Mouse (Mus musculus) left cerebral cortex, postnatal 10 days (tissue): ENCODE measurements around the gene 3425401B19Rik. TPM values are rescaled to one million over a fixed set of nuclear protein-coding genes. Genes with fewer than 3 reads are reported as not detected.

ENCODE experiments used
- DNase-seq, 2 experiments: peaks; one replicate each; pipeline ENCODE4 v3.0.0; 2021 to 2022; ENCODE audit warnings: low spot score in 2 of 2, mixed read lengths in 1 of 2; ENCODE audit errors: extremely low spot score in 1 of 2
- intact Hi-C: fragments of 180-260 bp; cut with DNase I; formaldehyde crosslinking; loops from one replicate; pipeline ENCODE4 v1.15.1; 2025
- total RNA-seq, 2 experiments: library from RNA; stranded (reverse); gene quantifications; 2 replicates each; pipeline ENCODE4 v1.2.3; 2021

Gene 3425401B19Rik
- under 1 TPM in 1 of 2 experiments, not detected in 1; 0.11 TPM for total RNA-seq

DNA sequence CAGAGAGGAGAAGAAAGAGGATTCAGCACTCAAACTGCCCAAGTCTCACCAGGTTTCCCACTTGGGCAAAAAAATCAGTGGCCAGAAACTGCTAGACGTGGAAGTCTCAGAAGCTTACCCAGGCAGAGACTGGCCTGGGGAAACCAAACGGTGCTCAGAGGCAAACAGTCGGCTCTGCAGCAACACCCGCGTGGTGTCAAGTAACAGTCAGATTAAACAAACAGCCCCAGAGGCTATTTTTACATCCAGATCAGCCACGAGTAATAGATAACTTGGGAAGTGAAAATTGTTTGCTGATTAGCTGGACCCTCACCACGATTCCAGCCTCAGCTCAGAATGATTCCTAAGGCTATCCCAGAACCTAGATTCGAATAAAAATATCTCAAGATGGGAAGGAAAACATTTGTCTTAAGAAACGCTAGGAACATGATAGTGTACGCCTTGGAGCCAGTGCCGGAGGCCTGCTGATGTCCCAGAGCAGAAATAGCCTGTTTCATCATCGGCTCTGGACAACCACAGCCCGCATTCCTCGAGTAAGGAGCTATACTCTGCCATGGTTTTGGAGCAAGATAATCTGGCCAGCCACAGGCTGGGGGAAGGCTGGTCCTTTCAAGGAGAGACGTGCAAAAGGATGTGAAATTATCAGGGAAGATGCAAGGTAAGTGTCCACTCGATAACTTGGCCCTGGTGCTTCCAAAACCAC, at the start of gene 3425401B19Rik:
Gene 3425401B19Rik, minus strand, starts transcription at position 170 of the 703 bp plus-strand sequence.
- intact Hi-C loops: no loop called here

DNA sequence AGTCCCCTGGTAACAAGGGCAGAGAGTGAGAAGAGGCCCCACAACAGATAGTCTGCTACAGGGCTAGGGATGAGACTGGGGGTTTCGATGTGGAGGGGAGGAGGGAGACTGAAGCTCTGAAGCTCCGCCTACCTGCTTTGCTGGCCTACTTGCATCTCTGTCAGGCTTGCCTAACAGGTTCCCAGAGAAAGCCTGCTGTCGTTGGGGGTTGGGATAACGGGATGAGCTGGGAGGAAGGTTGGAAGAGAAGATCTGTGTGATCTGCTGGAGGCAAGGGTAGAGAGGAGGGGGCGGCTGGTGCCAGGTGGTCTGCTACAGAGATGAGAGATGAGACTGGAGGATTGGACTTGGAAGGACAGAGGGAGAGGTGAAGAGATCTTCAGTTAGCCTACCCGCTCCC, 47.9 kb upstream of the 3425401B19Rik start:
- no peak for DNase-seq
- intact Hi-C loops: no loop called here

More for the DNA sequence above, at the start of gene 3425401B19Rik:
- DNase-seq: no peak

DNA sequence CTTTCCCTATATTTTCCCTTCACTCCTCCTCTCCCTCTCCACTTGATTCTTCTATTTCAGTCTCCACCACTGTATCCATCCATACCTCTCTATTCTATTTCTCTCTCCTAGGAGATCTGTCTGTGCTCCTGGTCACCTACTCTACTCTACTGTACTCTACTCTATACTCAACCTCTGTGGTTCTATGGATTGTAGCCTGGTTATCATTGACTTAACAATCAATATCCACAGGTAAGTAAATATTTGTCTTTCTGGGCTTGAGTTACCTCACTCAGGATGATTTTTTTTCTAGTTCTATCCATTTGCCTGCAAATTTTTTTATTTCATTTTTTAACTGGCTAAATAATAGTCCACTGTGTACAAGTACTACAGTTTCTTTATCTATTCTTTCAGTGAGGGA, 41.8 kb upstream of the 3425401B19Rik start:
- no peak for DNase-seq
- intact Hi-C loops: no loop called here

GRCm38 (mm10) chr14:32721461-32721860, 36.4 kb upstream of the 3425401B19Rik start:
- intact Hi-C loops: no loop called here
- no peak for DNase-seq

GRCm38 (mm10) chr14:32716763-32717439, 31.8 kb upstream of the 3425401B19Rik start:
- DNase-seq: no peak
- intact Hi-C loops: no loop called here

GRCm38 (mm10) chr14:32715489-32715888, 30.4 kb upstream of the 3425401B19Rik start:
- DNase-seq: no peak
- intact Hi-C loops: no loop called here

DNA sequence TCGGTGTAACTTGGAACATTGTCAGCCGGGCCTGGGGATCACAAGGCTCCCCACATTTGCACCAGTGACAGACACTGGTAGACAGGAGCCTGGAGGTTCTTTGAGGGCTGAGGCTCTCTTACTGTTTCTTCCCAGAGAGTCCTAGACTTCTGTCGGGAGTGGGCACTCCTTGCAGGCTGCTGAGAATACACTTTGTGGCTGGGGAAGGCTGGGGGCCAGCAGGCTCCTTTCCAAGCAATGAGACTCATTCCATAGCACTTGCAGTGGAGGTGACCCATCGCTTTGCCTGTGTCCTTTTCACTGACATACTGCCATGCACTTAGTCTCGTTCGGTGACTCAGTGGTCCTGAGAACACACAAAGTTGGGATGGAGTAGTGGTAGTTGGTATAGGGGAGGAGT, 30.0 kb upstream of the 3425401B19Rik start:
- intact Hi-C loops: no loop called here

DNA sequence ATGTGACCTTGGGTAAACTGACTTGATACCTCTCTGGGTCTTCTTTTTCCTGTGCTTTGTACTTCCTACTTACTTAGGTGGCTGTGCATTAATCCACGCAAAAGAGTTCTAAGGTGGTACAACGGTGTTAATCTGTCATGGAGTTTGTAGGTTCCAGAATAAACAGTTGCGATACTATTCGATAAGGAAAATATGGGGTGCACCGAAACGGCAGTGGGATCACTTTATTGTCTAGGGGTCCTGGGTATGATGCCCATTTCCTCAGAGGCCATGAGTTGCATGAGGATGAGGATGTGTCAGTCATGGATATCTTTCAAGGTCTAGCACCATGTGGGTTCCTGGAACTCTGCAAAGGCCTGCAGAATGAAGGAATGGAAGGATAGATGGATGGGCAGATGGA, 24.8 kb upstream of the 3425401B19Rik start:
- intact Hi-C loops: no loop called here

More for the DNA sequence above, 30.0 kb upstream of the 3425401B19Rik start:
- DNase-seq: no peak

DNA sequence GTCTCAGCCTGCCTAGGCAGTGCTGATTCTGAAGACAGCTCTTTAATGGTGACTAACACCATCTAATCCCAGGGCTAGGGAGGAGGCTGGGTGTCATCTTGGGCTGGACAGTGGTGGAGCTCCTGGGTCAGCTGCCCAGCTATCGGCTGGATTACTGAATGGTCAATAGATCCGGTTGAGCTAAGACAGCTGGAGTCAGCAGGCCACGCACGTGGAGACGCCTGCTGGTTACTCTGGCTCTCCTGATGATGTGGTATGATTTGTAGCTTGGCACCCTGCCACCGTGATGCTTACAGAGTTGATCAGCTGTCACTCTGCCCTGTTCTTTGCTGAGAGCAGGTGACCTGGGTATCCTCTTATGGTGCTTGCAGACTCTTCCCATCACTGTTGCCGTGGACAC, 23.7 kb upstream of the 3425401B19Rik start:
- DNase-seq: peak in 1 of 2 experiments; percentile 35
- intact Hi-C loops: no loop called here

More for the DNA sequence above, 24.8 kb upstream of the 3425401B19Rik start:
- no peak for DNase-seq

- intact Hi-C loops: no loop called here
- no peak for DNase-seq
Observed at GRCm38 (mm10) chr14:32707938-32708337, 22.8 kb upstream of the 3425401B19Rik start.

DNA sequence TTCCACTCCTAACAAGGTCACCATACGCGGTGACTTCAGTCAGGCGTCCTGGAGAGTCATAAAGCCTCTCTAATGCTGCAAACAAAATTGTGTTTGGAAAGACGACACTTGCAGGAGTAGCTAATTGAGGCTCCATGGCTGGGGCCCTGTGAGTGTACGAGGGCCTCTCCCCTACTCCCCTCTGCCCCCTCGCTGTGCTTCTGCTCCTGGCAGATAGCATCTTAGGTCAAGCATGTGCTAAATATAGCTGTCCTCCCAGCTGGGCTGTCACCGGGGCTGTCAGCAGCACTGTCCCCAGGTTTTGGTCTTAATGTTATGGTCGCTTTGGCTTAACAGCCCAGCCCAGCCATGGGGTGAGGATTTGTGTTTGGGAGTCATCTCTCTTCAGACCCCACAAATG, 15.9 kb upstream of the 3425401B19Rik start:
- DNase-seq: no peak
- intact Hi-C loops: no loop called here

DNA sequence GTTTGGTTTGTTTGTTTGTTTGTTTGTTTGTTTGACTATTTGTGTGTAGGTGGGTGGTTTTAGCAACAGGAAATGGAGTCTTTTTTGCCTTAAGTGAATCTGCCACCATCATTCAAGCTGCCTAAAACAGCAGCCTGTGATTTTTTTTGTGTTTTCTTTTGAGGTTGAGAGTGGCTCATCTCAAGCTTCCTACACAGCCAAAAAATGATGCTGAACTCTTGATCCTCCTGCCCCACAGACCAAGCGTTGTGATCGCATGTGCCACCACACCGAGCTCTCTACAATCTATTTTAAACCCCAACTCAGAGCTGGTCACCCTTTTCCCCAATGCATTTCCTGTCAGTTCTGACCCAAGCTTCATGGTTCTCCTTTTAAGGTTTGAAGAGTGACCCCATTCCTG, 13.5 kb upstream of the 3425401B19Rik start:
- intact Hi-C loops: no loop called here
- no peak for DNase-seq

DNA sequence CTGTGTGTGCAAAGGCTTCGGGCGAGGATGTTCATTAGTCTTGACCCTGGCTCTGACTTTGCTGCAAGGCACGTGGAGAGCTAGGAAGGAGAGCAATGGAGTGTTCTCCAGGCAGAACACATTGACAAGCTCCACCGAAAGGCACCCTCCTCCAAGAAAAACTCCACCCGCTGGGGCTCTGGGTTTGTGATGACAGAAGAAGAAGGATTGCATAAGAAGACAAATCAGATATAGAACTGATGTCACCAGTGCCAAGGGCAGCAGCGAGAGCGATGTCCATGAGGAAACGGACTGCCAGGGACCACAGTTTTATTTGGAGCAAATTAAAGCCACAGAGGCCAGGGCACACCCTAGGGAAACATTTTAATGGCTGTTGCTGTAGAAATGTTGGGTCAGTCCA, 12.7 kb upstream of the 3425401B19Rik start:
- intact Hi-C loops: no loop called here
- no peak for DNase-seq

- no peak for DNase-seq
- intact Hi-C loops: no loop called here
Observed at GRCm38 (mm10) chr14:32696344-32696743, 11.3 kb upstream of the 3425401B19Rik start.

GRCm38 (mm10) chr14:32695906-32696305, 10.8 kb upstream of the 3425401B19Rik start:
- intact Hi-C loops: no loop called here
- no peak for DNase-seq

DNA sequence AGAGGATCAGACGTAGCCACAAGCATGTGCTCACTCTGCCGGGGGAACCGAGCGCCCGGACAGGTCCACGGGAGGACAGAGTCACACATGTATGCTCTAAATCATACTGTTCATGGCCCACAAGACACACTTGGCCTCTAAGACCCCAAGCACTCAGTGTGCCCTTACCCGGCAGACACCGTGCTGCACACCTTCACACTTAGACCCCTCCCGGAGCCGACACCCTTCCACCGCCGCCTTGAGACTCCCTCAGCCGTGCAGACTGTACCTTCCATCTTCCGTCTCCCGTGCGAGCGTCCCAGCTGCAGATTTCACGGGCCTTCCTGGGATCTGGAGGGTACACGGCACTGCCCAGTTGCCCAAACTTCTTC, 373 bp downstream of the 3425401B19Rik start:
- no peak for DNase-seq
- intact Hi-C loops: no loop called here

DNA sequence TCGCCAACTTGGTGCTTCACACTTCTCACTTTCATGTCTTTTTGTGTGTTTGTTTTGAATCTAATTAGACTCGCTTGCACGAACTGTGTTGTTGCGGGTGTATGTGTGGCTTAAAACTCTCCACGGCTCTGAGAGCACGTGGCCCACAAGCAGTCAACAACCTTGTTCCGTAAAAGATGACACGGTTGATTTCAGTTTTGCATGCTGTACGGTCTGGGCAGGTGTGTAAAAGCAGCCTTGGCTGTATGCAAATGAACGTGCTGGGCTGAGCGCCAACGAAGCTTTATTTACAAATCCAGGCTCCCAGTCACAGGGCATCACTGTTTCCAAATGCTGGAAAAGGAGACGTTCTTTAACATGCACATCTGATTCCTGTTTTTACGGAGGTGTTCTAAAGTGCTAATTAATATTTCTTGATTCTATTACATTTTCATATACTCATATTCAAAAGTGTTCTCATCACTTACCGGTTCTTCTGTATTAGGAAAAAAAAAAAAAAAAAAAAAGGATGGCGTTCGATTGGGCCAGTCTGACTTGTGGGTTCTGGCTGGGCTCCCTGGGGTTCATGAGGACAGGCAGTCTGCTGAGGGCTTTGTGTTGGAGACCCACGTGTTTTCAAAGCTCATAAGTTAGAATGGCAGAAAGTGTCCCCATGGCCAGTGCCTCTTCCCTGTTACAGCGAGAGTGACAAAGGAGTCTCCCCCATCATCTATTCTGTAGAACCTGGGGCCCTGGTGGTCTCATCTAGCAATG, 935 bp downstream of the 3425401B19Rik start:
- intact Hi-C loops: no loop called here
- DNase-seq: peak in 1 of 2 experiments; percentile 12

GRCm38 (mm10) chr14:32683251-32683838, 1.7 kb downstream of the 3425401B19Rik start:
- intact Hi-C loops: no loop called here
- peak; percentile 7 to 77 for DNase-seq

DNA sequence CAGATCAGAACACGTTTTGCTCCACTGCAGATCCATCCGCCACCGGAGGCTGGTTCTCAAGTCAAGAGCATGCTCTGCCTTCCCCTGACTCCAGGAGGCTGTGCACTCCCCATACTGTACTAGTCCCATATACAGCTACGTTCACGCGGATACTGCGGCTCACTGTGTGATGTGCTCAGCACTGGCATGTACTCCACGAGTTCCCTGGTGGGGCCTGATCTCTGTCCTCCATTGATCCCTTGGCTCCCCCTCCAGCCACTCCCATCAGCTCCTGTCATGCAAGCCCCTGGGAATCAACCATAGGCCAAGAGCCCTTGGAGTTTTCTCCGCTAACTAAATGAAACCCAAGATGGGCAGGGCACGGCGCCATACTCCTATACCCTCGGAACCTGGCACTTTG, 2.6 kb downstream of the 3425401B19Rik start:
- DNase-seq: no peak
- intact Hi-C loops: no loop called here
